Mouse (Mus musculus) midbrain, embryonic 14.5 days (tissue): ENCODE data around the gene Luc7l. TPM values are rescaled to one million over a fixed set of nuclear protein-coding genes. Genes with fewer than 3 reads are reported as not detected.

Experiments
- ATAC-seq: fragments of 200-750 bp; cut with Nextera tagmentation; 2 replicates; pipeline ENCODE4 v1.8.0; 2017; ENCODE audit warnings: moderate number of reproducible peaks, moderate library complexity; ENCODE audit not compliant: low FRiP score, low TSS enrichment
- DNase-seq: peaks from one replicate; pipeline ENCODE4 v3.0.0-alpha.2; 2015
- H3K27ac ChIP-seq: fragments of 300-500 bp; sonication (generic); replicated peaks from 2 replicates; pipeline ENCODE4 v1.5.1; 2014; ENCODE audit warnings: mild to moderate bottlenecking, low read depth, low read length, moderate library complexity
- H3K27me3 ChIP-seq: fragments of 300-500 bp; sonication (generic); 2 replicates; pipeline ENCODE4 v1.6.1; 2014; ENCODE audit warnings: low read length, control low read depth, mixed read lengths; ENCODE audit not compliant: control insufficient read depth, insufficient read depth
- H3K36me3 ChIP-seq: fragments of 300-500 bp; sonication (generic); 2 replicates; pipeline ENCODE4 v1.6.1; 2014; ENCODE audit warnings: low read length, control low read depth; ENCODE audit not compliant: control insufficient read depth, insufficient read depth
- H3K4me1 ChIP-seq: fragments of 300-500 bp; sonication (generic); 2 replicates; pipeline ENCODE4 v1.6.1; 2014; ENCODE audit warnings: mild to moderate bottlenecking, antibody characterized with exemption, low read length, control low read depth; ENCODE audit not compliant: control insufficient read depth, insufficient read depth
- H3K4me2 ChIP-seq: fragments of 300-500 bp; sonication (generic); 2 replicates; pipeline ENCODE4 v1.6.1; 2014; ENCODE audit warnings: mild to moderate bottlenecking, low read length, moderate library complexity
- H3K4me3 ChIP-seq: fragments of 300-500 bp; sonication (generic); replicated peaks from 2 replicates; pipeline ENCODE4 v1.5.1; 2014; ENCODE audit warnings: low read depth, low read length
- H3K9ac ChIP-seq: fragments of 300-500 bp; sonication (generic); replicated peaks from 2 replicates; pipeline ENCODE4 v1.6.1; 2014; ENCODE audit warnings: mild to moderate bottlenecking, low read length, moderate library complexity
- H3K9me3 ChIP-seq: fragments of 300-500 bp; sonication (generic); 2 replicates; pipeline ENCODE4 v1.6.1; 2016; ENCODE audit warnings: low read length, control low read depth, mixed read lengths; ENCODE audit not compliant: control insufficient read depth
- WGBS: fragments of 180-500 bp; shearing (Covaris S2); extraction: QIAGEN DNeasy Blood & Tissue Kit; methylation state at CpG from one replicate; pipeline ENCODE4 v1.1.7; 2014; 5-methylcytosine and 5-hydroxymethylcytosine counted together
- polyA plus RNA-seq: library from polyadenylated mRNA; unstranded; fragments of >200 nt; fragmentation: Nextera tagmentation; extraction: Ambion mirVana; gene quantifications from 2 replicates; pipeline ENCODE4 v1.2.1, GENCODE M21; 2014

Luc7l gene
- polyA plus RNA-seq, 1 experiment from 2014 or later = 119 TPM

DNA sequence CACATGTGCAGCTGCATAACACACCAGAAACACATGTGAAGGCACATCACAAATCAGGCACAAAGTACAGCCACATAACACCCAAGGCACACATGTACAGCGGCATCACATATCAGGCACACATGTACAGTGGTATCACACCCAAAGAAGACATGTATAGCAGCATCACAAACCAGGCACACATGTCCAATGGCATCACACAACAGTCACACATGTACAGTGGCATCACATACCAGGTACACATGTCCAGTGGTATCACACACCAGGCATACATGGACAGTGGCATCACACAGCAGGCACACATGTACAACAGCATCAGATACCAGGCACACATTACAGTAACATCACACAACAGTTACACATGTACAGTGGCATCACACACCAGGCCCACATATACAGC, 65.7 kb downstream of the Luc7l start:
- Histone ChIP-seq H3K9ac (no peak overlapping the region), H3K27me3 (no peaks in the 10 kb centered on the region), H3K9me3 (no peaks in the 10 kb centered on the region), H3K27ac (no peak overlapping the region), H3K4me2 (no peak overlapping the region), H3K4me3 (no peak overlapping the region), H3K36me3 (no peaks in the 10 kb centered on the region), H3K4me1 (no peaks in the 10 kb centered on the region)
- ATAC-seq (no peak), DNase-seq (no peak)
- 100% methylated on average over 1 of the region's 1 CpGs for WGBS

Other genes starting within 250 kb of the Luc7l start
- 27.4 and 28.6 TPM in 2 replicates for gene Rab11fip3, start 183.3 kb upstream of the Luc7l start, polyA plus RNA-seq
- gene Decr2, start 162.6 kb upstream of the Luc7l start, polyA plus RNA-seq = 21.0 and 21.5 TPM in 2 replicates
- gene Nme4, start 157.3 kb upstream of the Luc7l start, polyA plus RNA-seq = 17.5 and 23.7 TPM in 2 replicates
- gene Tmem8, start 139.6 kb upstream of the Luc7l start, polyA plus RNA-seq = 2.4 and 2.9 TPM in 2 replicates
- 170 and 190 TPM in 2 replicates for gene Mrpl28, start 129.4 kb upstream of the Luc7l start, polyA plus RNA-seq
- 13.4 and 16.9 TPM in 2 replicates for gene Axin1, start 114.2 kb upstream of the Luc7l start, polyA plus RNA-seq
- gene Pdia2, start 53.8 kb upstream of the Luc7l start, polyA plus RNA-seq = not detected in 2 replicates
- gene Rgs11, start 49.9 kb upstream of the Luc7l start, polyA plus RNA-seq = 2.6 and 5.2 TPM in 2 replicates
- gene Arhgdig, start 45.1 kb upstream of the Luc7l start, polyA plus RNA-seq = 72.7 and 124 TPM in 2 replicates
- gene Fam234a, start 8.7 kb upstream of the Luc7l start, polyA plus RNA-seq = 22.1 and 29.1 TPM in 2 replicates
- 1.6 and 3.6 TPM in 2 replicates for gene Neurl1b, start 161.9 kb downstream of the Luc7l start, polyA plus RNA-seq